Mouse (Mus musculus): ENCODE measurements around the gene Rpn1.

Rpn1 gene

DNA sequence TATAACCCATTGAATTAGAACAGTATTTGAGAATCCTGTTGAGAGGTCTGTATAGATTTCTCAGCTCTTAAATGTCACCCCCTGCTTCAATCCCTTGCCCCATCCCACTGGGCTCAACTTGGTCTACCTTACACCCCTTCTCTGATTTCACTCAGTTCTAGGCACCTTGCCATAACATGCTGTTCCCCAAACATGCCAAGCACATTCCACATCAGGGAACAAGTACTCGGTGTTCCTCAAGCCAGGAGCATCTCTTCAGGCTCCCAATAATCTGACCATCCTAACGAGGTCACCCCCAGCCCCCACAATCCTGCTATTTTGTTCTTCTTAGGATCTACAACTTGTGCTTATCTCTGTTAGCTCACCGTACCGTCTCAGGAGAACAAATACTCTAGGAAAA lies 21.9 kb upstream of the Rpn1 start:
- in situ Hi-C loops (cut with MboI; ENCODE audit: low pct_unique_long_range_greater_than_20kb in 1 of 2, low sequenced_read_pairs in 2 of 2, unreplicated experiment in 1 of 2): no loop called here

- in situ Hi-C loops (cut with MboI; ENCODE audit: low pct_unique_long_range_greater_than_20kb in 1 of 2, low sequenced_read_pairs in 2 of 2, unreplicated experiment in 1 of 2): no loop called here
Observed at GRCm38 (mm10) chr6:88064072-88064642, 20.1 kb upstream of the Rpn1 start.

GRCm38 (mm10) chr6:88065116-88065515 lies 19.2 kb upstream of the Rpn1 start:
- in situ Hi-C loops (cut with MboI; ENCODE audit: low pct_unique_long_range_greater_than_20kb in 1 of 2, low sequenced_read_pairs in 2 of 2, unreplicated experiment in 1 of 2): no loop called here

- in situ Hi-C loops (cut with MboI; ENCODE audit: low pct_unique_long_range_greater_than_20kb in 1 of 2, low sequenced_read_pairs in 2 of 2, unreplicated experiment in 1 of 2): no loop called here
Observed at GRCm38 (mm10) chr6:88065968-88066367, 18.3 kb upstream of the Rpn1 start.

- in situ Hi-C loops (cut with MboI; ENCODE audit: low pct_unique_long_range_greater_than_20kb in 1 of 2, low sequenced_read_pairs in 2 of 2, unreplicated experiment in 1 of 2): no loop called here
Observed at GRCm38 (mm10) chr6:88067722-88068121, 16.6 kb upstream of the Rpn1 start.

- in situ Hi-C loops (cut with MboI; ENCODE audit: low pct_unique_long_range_greater_than_20kb in 1 of 2, low sequenced_read_pairs in 2 of 2, unreplicated experiment in 1 of 2): no loop called here
Observed at GRCm38 (mm10) chr6:88068739-88069138, 15.5 kb upstream of the Rpn1 start.

- in situ Hi-C loops (cut with MboI; ENCODE audit: low pct_unique_long_range_greater_than_20kb in 1 of 2, low sequenced_read_pairs in 2 of 2, unreplicated experiment in 1 of 2): no loop called here
Observed at GRCm38 (mm10) chr6:88070468-88070867, 13.8 kb upstream of the Rpn1 start.

GRCm38 (mm10) chr6:88071216-88071615 lies 13.1 kb upstream of the Rpn1 start:
- in situ Hi-C loops (cut with MboI; ENCODE audit: low pct_unique_long_range_greater_than_20kb in 1 of 2, low sequenced_read_pairs in 2 of 2, unreplicated experiment in 1 of 2): no loop called here

- in situ Hi-C loops (cut with MboI; ENCODE audit: low pct_unique_long_range_greater_than_20kb in 1 of 2, low sequenced_read_pairs in 2 of 2, unreplicated experiment in 1 of 2): loop anchor here in 1 of 2 experiments (25.0 kb wide), 1 partner anchor 163 kb away; the partner anchor contains the start of gene Hmces
Observed at GRCm38 (mm10) chr6:88074752-88075554, 9.3 kb upstream of the Rpn1 start.

DNA sequence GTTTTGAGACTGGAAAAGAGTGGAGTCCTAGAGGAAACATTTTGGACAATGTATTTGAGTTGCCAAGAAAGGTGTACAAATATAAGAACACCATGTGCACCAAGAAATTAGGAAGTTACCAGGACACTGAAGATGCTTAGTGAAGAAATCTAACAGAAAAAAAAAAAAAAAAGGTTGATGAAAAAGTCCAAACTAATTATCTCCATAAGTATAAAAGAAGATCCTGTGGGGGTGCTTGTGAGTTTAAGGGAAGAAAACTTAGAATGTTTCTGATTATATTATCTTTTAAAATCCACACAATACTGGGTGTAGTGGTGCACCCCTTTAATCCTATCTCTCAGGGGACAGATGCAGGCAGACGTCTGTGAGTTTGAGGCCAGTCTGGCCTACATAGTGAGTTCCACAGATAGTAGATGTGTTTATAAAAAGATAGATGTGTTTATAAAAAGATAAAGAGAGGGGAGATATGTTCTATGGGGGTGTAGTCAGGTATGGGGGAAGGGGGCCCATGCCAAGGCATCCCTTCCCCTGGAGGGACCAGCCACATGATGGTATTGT lies 8.2 kb upstream of the Rpn1 start:
- in situ Hi-C loops (cut with MboI; ENCODE audit: low pct_unique_long_range_greater_than_20kb in 1 of 2, low sequenced_read_pairs in 2 of 2, unreplicated experiment in 1 of 2): loop anchor here in 1 of 2 experiments (25.0 kb wide), 1 partner anchor 164 kb away; the partner anchor contains the start of gene Hmces

- in situ Hi-C loops (cut with MboI; ENCODE audit: low pct_unique_long_range_greater_than_20kb in 1 of 2, low sequenced_read_pairs in 2 of 2, unreplicated experiment in 1 of 2): loop anchor here in 1 of 2 experiments (25.0 kb wide), 1 partner anchor 171 kb away; the partner anchor contains the start of gene Hmces
Observed at GRCm38 (mm10) chr6:88083095-88083494, 1.2 kb upstream of the Rpn1 start.

DNA sequence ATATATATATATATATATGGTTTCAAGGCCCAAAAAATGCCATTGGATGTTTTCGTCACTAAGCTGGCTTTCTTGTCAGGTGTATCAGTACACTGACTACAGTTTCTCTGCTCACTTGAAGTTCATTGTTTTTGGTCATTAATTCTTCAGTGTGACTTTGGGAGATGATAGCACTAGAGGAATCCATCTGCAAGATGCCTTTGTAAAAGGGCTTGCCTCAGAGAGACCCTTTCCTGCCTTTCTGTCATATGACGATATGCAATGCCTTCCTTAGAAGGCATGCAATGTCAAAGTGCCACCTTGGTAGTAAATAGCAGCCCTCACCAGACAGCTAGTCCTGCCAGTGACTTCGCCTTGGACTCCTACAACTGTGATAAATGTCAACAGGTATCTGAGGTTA lies 610 bp upstream of the Rpn1 start:
- in situ Hi-C loops (cut with MboI; ENCODE audit: low pct_unique_long_range_greater_than_20kb in 1 of 2, low sequenced_read_pairs in 2 of 2, unreplicated experiment in 1 of 2): loop anchor here in 1 of 2 experiments (25.0 kb wide), 1 partner anchor 171 kb away; the partner anchor contains the start of gene Hmces

- in situ Hi-C loops (cut with MboI; ENCODE audit: low pct_unique_long_range_greater_than_20kb in 1 of 2, low sequenced_read_pairs in 2 of 2, unreplicated experiment in 1 of 2): loop anchor here (5.0 to 25.0 kb wide), 2 partner anchors 177 to 182 kb away; partner anchors contain the start of gene Hmces (in 1 of the 2)
Observed at GRCm38 (mm10) chr6:88088971-88089370, 4.7 kb downstream of the Rpn1 start.

GRCm38 (mm10) chr6:88095377-88095776 lies 11.1 kb downstream of the Rpn1 start:
- in situ Hi-C loops (cut with MboI; ENCODE audit: low pct_unique_long_range_greater_than_20kb in 1 of 2, low sequenced_read_pairs in 2 of 2, unreplicated experiment in 1 of 2): loop anchor here in 1 of 2 experiments (25.0 kb wide), 1 partner anchor 183 kb away; the partner anchor contains the start of gene Hmces

GRCm38 (mm10) chr6:88102096-88102495 lies 17.8 kb downstream of the Rpn1 start:
- in situ Hi-C loops (cut with MboI; ENCODE audit: low pct_unique_long_range_greater_than_20kb in 1 of 2, low sequenced_read_pairs in 2 of 2, unreplicated experiment in 1 of 2): no loop called here

- in situ Hi-C loops (cut with MboI; ENCODE audit: low pct_unique_long_range_greater_than_20kb in 1 of 2, low sequenced_read_pairs in 2 of 2, unreplicated experiment in 1 of 2): no loop called here
Observed at GRCm38 (mm10) chr6:88105783-88106611, 21.7 kb downstream of the Rpn1 start.

DNA sequence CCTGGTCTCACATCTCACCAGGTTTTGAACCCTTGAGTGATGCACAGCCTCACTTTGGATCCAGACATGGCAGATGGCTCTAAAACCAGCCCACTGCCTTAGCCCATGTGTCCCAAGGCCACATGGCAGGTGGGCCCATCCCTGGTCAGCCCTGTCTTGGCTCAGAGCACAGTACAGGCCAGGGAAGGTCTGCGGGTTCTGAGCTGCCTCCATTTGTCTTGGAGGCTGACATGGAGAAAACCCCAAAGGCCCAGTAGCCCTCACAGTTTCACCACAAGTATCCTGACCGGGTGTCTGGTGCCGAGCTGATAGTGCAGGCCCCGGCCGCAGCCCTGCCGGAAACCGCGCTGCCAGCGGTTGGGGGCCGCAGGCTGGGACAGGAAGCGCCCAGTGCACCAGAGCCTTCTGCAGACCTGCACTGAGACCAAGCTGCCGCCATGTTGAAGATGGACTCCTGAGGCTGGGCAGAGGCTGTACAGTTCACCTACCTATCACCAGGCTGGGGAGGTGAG lies 22.4 kb downstream of the Rpn1 start:
- in situ Hi-C loops (cut with MboI; ENCODE audit: low pct_unique_long_range_greater_than_20kb in 1 of 2, low sequenced_read_pairs in 2 of 2, unreplicated experiment in 1 of 2): no loop called here

Data from mouse embryonic stem cell (cell line).